ENCODE assay signal across 9 mouse cellular contexts in the genomic region with DNA sequence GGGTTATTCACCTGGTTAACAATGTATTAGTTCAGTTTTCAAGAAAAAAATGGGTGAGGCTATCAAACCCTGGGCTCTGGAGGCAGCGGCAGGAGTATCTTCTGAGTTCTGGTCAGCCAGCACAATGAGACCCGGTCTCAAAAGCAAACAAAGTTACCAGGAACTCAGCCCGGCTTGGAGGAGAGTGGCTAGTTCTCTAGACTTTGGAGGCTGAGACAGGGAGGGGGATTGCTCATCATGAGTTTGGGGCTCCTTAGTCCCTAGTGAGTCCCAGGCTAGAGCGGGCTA. TPM values are rescaled to one million over a fixed set of nuclear protein-coding genes. Genes with fewer than 3 reads are reported as not detected.
DNase-seq lines count a peak whose midpoint lies in the region; ATAC-seq and TF ChIP-seq lines count a peak whose summit lies in the region.
"Had no signal": no experiment of that assay in that cellular context is flagged by ENCODE, and none has a peak within 500 bp of the region (broad histone marks: within the 10 kb centered on the region; RNA-seq: fewer than 3 reads in every experiment).

No protein-coding gene starts in this region.

- peak overlapping the region; percentile 79 for H3K4me3 ChIP-seq in kidney, embryonic 15.5 days (replicated peaks)
- H3K4me3 ChIP-seq in MEL (ENCODE audit: control insufficient read depth in 1 of 2, insufficient read depth in 1 of 2, low read depth in 2 of 2, low read length in 2 of 2), result peak overlapping the region; percentile 75 to 76
- H3K4me3 ChIP-seq in forebrain, embryonic 13.5 days, result peak overlapping the region; percentile 50
- peak overlapping the region; percentile 91 for H3K4me3 ChIP-seq in liver, embryonic 15.5 days (replicated peaks)

- peaks cover 33% of the 10 kb centered on the region for H3K79me2 ChIP-seq in MEL (ENCODE audit: control insufficient read depth, insufficient read depth, low read length, poor library complexity)

- H3K4me1 ChIP-seq in kidney, embryonic 15.5 days, result peaks cover 58% of the 10 kb centered on the region
- peaks cover 8 to 21% of the 10 kb centered on the region in 2 experiments for H3K4me1 ChIP-seq in MEL (ENCODE audit: control insufficient read depth in 1 of 2, insufficient read depth in 2 of 2, low read length in 2 of 2)
- peaks cover 45% of the 10 kb centered on the region for H3K4me1 ChIP-seq in forebrain, embryonic 13.5 days
- H3K4me1 ChIP-seq in liver, embryonic 15.5 days (replicated peaks), result peaks cover 60% of the 10 kb centered on the region

- 73% methylated on average over 4 of the region's 4 CpGs for WGBS in kidney, embryonic 15.5 days
- 88% methylated on average over 4 of the region's 4 CpGs for WGBS in forebrain, embryonic 13.5 days
- WGBS in liver, embryonic 15.5 days (ENCODE audit: insufficient replicate concordance), result 24% methylated on average over 4 of the region's 4 CpGs

- TF ChIP-seq CTCF in MEL (IDR thresholded peaks at IDR 0.05 in 2 of 3, conservative IDR thresholded peaks at IDR 0.05 in 1 of 3; ENCODE audit: control insufficient read depth in 1 of 3, insufficient read depth in 1 of 3, low read depth in 2 of 3, low read length in 3 of 3, poor library complexity in 1 of 3, severe bottlenecking in 1 of 3), result no peak

- H3K4me2 ChIP-seq in kidney, embryonic 15.5 days, result peak overlapping the region; percentile 91
- peak overlapping the region; percentile 86 for H3K4me2 ChIP-seq in forebrain, embryonic 13.5 days
- peak overlapping the region; percentile 81 for H3K4me2 ChIP-seq in liver, embryonic 15.5 days

- no peaks in the 10 kb centered on the region for H3K27me3 ChIP-seq in kidney, embryonic 15.5 days
- H3K27me3 ChIP-seq in MEL (ENCODE audit: control insufficient read depth in 1 of 2, insufficient read depth in 2 of 2, low read length in 2 of 2), result no peaks in the 10 kb centered on the region
- 0 out of 2 replicates have a peak, but pooled peaks cover 2% of the 10 kb centered on the region for H3K27me3 ChIP-seq in forebrain, embryonic 13.5 days
- H3K27me3 ChIP-seq in liver, embryonic 15.5 days, result no peaks in the 10 kb centered on the region

- H3K36me3 ChIP-seq in kidney, embryonic 15.5 days, result peaks cover 20% of the 10 kb centered on the region
- H3K36me3 ChIP-seq in MEL (ENCODE audit: control insufficient read depth in 1 of 2, insufficient read depth in 2 of 2, low read length in 2 of 2), result peaks cover 17 to 29% of the 10 kb centered on the region in 2 experiments
- peaks cover 23% of the 10 kb centered on the region for H3K36me3 ChIP-seq in forebrain, embryonic 13.5 days (ENCODE audit: poor library complexity, severe bottlenecking)
- peaks cover 42% of the 10 kb centered on the region for H3K36me3 ChIP-seq in liver, embryonic 15.5 days (replicated peaks)

- intact Hi-C loops in left cerebral cortex, postnatal 14 days (cut with DNase I), result no loop called here

- no peak for DNase-seq in kidney, postnatal 36 days
- peak; percentile 68 for DNase-seq in MEL (ENCODE audit: low read depth, low spot score)
- no peak for DNase-seq in left cerebral cortex, postnatal 14 days (ENCODE audit: low spot score in 2 of 2)
- DNase-seq in layer of hippocampus, adult 9-10 months (ENCODE audit: low spot score), result no peak
- DNase-seq: gastrocnemius, postnatal 10 days had no signal

- no peaks in the 10 kb centered on the region for H3K9me3 ChIP-seq in kidney, embryonic 15.5 days (replicated peaks)
- no peaks in the 10 kb centered on the region for H3K9me3 ChIP-seq in MEL (replicated peaks; ENCODE audit: insufficient read depth, low read length)
- no peaks in the 10 kb centered on the region for H3K9me3 ChIP-seq in forebrain, embryonic 13.5 days (replicated peaks)
- no peaks in the 10 kb centered on the region for H3K9me3 ChIP-seq in liver, embryonic 15.5 days (replicated peaks)

- TF ChIP-seq RAD21 in MEL (IDR thresholded peaks at IDR 0.05; ENCODE audit: low read depth, low read length), result no peak

- no peak for TF ChIP-seq POLR2A in MEL (IDR thresholded peaks at IDR 0.05; ENCODE audit: control insufficient read depth in 1 of 2, insufficient read depth in 1 of 2, low read depth in 1 of 2, low read length in 2 of 2, poor library complexity in 1 of 2)

- no peak for TF ChIP-seq EP300 in MEL (IDR thresholded peaks at IDR 0.05; ENCODE audit: low read depth in 1 of 2, low read length in 2 of 2)

- H3K27ac ChIP-seq in kidney, embryonic 15.5 days, result 0 out of 2 replicates have a peak overlapping the region, but pooled peaks have one; percentile 97
- H3K27ac ChIP-seq in MEL (ENCODE audit: control insufficient read depth, low read depth, low read length), result peak overlapping the region; percentile 80
- no peak overlapping the region for H3K27ac ChIP-seq in forebrain, embryonic 13.5 days
- peak overlapping the region; percentile 99 for H3K27ac ChIP-seq in liver, embryonic 15.5 days (replicated peaks)

- ATAC-seq in kidney, embryonic 15.5 days (replicated peaks; ENCODE audit: low FRiP score), result no peak
- ATAC-seq in forebrain, embryonic 13.5 days, result no peak
- ATAC-seq in liver, embryonic 15.5 days (ENCODE audit: insufficient read depth), result no peak
- no peak for ATAC-seq in megakaryocyte-erythroid progenitor cell, adult 5-6 weeks (replicated peaks; ENCODE audit: low FRiP score, low TSS enrichment, poor library complexity, severe bottlenecking)

- peak overlapping the region; percentile 70 for H3K9ac ChIP-seq in kidney, embryonic 15.5 days
- peak overlapping the region; percentile 80 for H3K9ac ChIP-seq in MEL (ENCODE audit: control insufficient read depth, low read depth, low read length, poor library complexity, severe bottlenecking)
- no peak overlapping the region for H3K9ac ChIP-seq in forebrain, embryonic 13.5 days
- peak overlapping the region; percentile 95 for H3K9ac ChIP-seq in liver, embryonic 15.5 days

TF ChIP-seq in MEL, 35 proteins besides CTCF, POLR2A, EP300 and RAD21 (continues in another document):
- TF ChIP-seq KAT2A (conservative IDR thresholded peaks at IDR 0.05; ENCODE audit: low read depth, low read length) (no peak), SMC3 (IDR thresholded peaks at IDR 0.05; ENCODE audit: low read depth, low read length) (no peak), ZMIZ1 (IDR thresholded peaks at IDR 0.05; ENCODE audit: low read depth, low read length) (no peak), ETS1 (IDR thresholded peaks at IDR 0.05; ENCODE audit: low read depth, low read length) (no peak), TCF12 (IDR thresholded peaks at IDR 0.05; ENCODE audit: low read depth, low read length) (no peak), ELF1 (IDR thresholded peaks at IDR 0.05; ENCODE audit: low read depth, low read length) (no peak), USF1 (IDR thresholded peaks at IDR 0.05; ENCODE audit: low read depth, low read length) (no peak), MAZ (IDR thresholded peaks at IDR 0.05; ENCODE audit: low read depth, low read length) (no peak)

RNA-seq across cellular contexts. Expression of gene Tuba1c, which starts 1.6 kb away (rescaled TPM):
- polyA plus RNA-seq in kidney, embryonic 15.5 days (2015; fragmentation: Nextera tagmentation; extraction: Ambion mirVana), result 180 and 185 TPM in 2 replicates
- total RNA-seq in MEL (2012; rRNA removed), result 163 and 201 TPM in 2 replicates
- 100 to 1,000 TPM in 1 of 2 experiments, not detected in 1; 129 TPM for polyA plus RNA-seq in MEL (2012; ENCODE audit: insufficient read depth in 1 of 2, insufficient read length in 2 of 2, low read depth in 1 of 2, low replicate concordance in 2 of 2, missing spikeins in 1 of 2)
- polyA plus RNA-seq in forebrain, embryonic 13.5 days (2015; fragmentation: Nextera tagmentation; extraction: Ambion mirVana), result 97.6 and 102 TPM in 2 replicates
- 271 and 291 TPM in 2 replicates for polyA plus RNA-seq in liver, embryonic 15.5 days (2015; fragmentation: Nextera tagmentation; extraction: Ambion mirVana)
- 85.6 and 109 TPM in 2 replicates for total RNA-seq in megakaryocyte-erythroid progenitor cell, adult 5-6 weeks (2014; fragmentation: Nextera tagmentation)
- 34.5 and 41.4 TPM in 2 replicates for total RNA-seq in megakaryocyte-erythroid progenitor cell, adult 5-6 weeks (2017)
- 100 to 1,000 TPM; 129 to 142 TPM for total RNA-seq in left cerebral cortex, postnatal 14 days (2021)

RNA-seq across cellular contexts. Expression of gene Prph, which starts 23.6 kb away (rescaled TPM):
- polyA plus RNA-seq in kidney, embryonic 15.5 days (2015; fragmentation: Nextera tagmentation; extraction: Ambion mirVana), result 5.9 and 12.6 TPM in 2 replicates
- total RNA-seq in MEL (2012; rRNA removed), result not detected in 2 replicates
- polyA plus RNA-seq in MEL (2012; ENCODE audit: insufficient read depth in 1 of 2, insufficient read length in 2 of 2, low read depth in 1 of 2, low replicate concordance in 2 of 2, missing spikeins in 1 of 2), result not detected
- 0.94 and 1.6 TPM in 2 replicates for polyA plus RNA-seq in forebrain, embryonic 13.5 days (2015; fragmentation: Nextera tagmentation; extraction: Ambion mirVana)
- 0.83 and 1.2 TPM in 2 replicates for polyA plus RNA-seq in liver, embryonic 15.5 days (2015; fragmentation: Nextera tagmentation; extraction: Ambion mirVana)
- total RNA-seq in megakaryocyte-erythroid progenitor cell, adult 5-6 weeks (2014; fragmentation: Nextera tagmentation), result not detected in 2 replicates
- not detected in 2 replicates for total RNA-seq in megakaryocyte-erythroid progenitor cell, adult 5-6 weeks (2017)
- 1 to 10 TPM; 1.7 to 6.2 TPM for total RNA-seq in left cerebral cortex, postnatal 14 days (2021)

RNA-seq across cellular contexts. Expression of gene Troap, which starts 43.0 kb away (rescaled TPM):
- 33.8 and 39.4 TPM in 2 replicates for polyA plus RNA-seq in kidney, embryonic 15.5 days (2015; fragmentation: Nextera tagmentation; extraction: Ambion mirVana)
- 24.3 and 25.8 TPM in 2 replicates for total RNA-seq in MEL (2012; rRNA removed)
- polyA plus RNA-seq in MEL (2012; ENCODE audit: insufficient read depth in 1 of 2, insufficient read length in 2 of 2, low read depth in 1 of 2, low replicate concordance in 2 of 2, missing spikeins in 1 of 2), result 10 to 100 TPM in 1 of 2 experiments, not detected in 1; 70.2 TPM
- polyA plus RNA-seq in forebrain, embryonic 13.5 days (2015; fragmentation: Nextera tagmentation; extraction: Ambion mirVana), result 37.8 and 38.6 TPM in 2 replicates
- 14.6 and 15.9 TPM in 2 replicates for polyA plus RNA-seq in liver, embryonic 15.5 days (2015; fragmentation: Nextera tagmentation; extraction: Ambion mirVana)
- 25.0 and 40.8 TPM in 2 replicates for total RNA-seq in megakaryocyte-erythroid progenitor cell, adult 5-6 weeks (2014; fragmentation: Nextera tagmentation)
- 6.6 and 37.9 TPM in 2 replicates for total RNA-seq in megakaryocyte-erythroid progenitor cell, adult 5-6 weeks (2017)
- total RNA-seq in left cerebral cortex, postnatal 14 days (2021), result 1 to 10 TPM; 1.0 to 1.1 TPM

RNA-seq across cellular contexts. Expression of gene C1ql4, which starts 56.3 kb away (rescaled TPM):
- 0.72 and 1.1 TPM in 2 replicates for polyA plus RNA-seq in kidney, embryonic 15.5 days (2015; fragmentation: Nextera tagmentation; extraction: Ambion mirVana)
- 0.15 TPM in 1 of 2 replicates, not detected in the other for total RNA-seq in MEL (2012; rRNA removed)
- polyA plus RNA-seq in MEL (2012; ENCODE audit: insufficient read depth in 1 of 2, insufficient read length in 2 of 2, low read depth in 1 of 2, low replicate concordance in 2 of 2, missing spikeins in 1 of 2), result under 1 TPM in 1 of 2 experiments, not detected in 1; 0.08 TPM
- polyA plus RNA-seq in forebrain, embryonic 13.5 days (2015; fragmentation: Nextera tagmentation; extraction: Ambion mirVana), result 0.39 TPM in 1 of 2 replicates, not detected in the other
- polyA plus RNA-seq in liver, embryonic 15.5 days (2015; fragmentation: Nextera tagmentation; extraction: Ambion mirVana), result not detected in 2 replicates
- not detected in 2 replicates for total RNA-seq in megakaryocyte-erythroid progenitor cell, adult 5-6 weeks (2014; fragmentation: Nextera tagmentation)
- total RNA-seq in megakaryocyte-erythroid progenitor cell, adult 5-6 weeks (2017), result not detected in 2 replicates
- total RNA-seq in left cerebral cortex, postnatal 14 days (2021), result not detected
- total RNA-seq: gastrocnemius, postnatal 10 days had no signal
